Mouse (Mus musculus) urinary bladder, postnatal 4 days (tissue): ENCODE results near the gene Zfp36l1.

Experiments
- DNase-seq, 2 experiments: peaks; one replicate each; pipeline ENCODE4 v3.0.0; 2021 to 2022; ENCODE audit warnings: low spot score in 2 of 2

Zfp36l1 gene

GRCm38 (mm10) chr12:80069040-80069439, 43.8 kb downstream of the Zfp36l1 start:
- DNase-seq: no peak

GRCm38 (mm10) chr12:80068016-80068415, 44.8 kb downstream of the Zfp36l1 start:
- DNase-seq: no peak

- no peak for DNase-seq
These were observed 47.8 kb downstream of the Zfp36l1 start for GRCm38 (mm10) chr12:80065049-80065448.

GRCm38 (mm10) chr12:80064306-80064705, 48.5 kb downstream of the Zfp36l1 start:
- DNase-seq: no peak

GRCm38 (mm10) chr12:80063402-80064150, 49.2 kb downstream of the Zfp36l1 start:
- no peak for DNase-seq

GRCm38 (mm10) chr12:80062410-80063401, 50.1 kb downstream of the Zfp36l1 start:
- DNase-seq: peak in 1 of 2 experiments; percentile 43

GRCm38 (mm10) chr12:80061810-80062209, 51.0 kb downstream of the Zfp36l1 start:
- no peak for DNase-seq

GRCm38 (mm10) chr12:80060809-80061208, 52.0 kb downstream of the Zfp36l1 start:
- DNase-seq: no peak

- no peak for DNase-seq
These were observed 52.5 kb downstream of the Zfp36l1 start for GRCm38 (mm10) chr12:80060338-80060737.

- no peak for DNase-seq
These were observed 53.0 kb downstream of the Zfp36l1 start for GRCm38 (mm10) chr12:80059773-80060328.
